Mouse (Mus musculus): ENCODE results near the gene Usp19.

- peak; percentile 84 for TF ChIP-seq POLR2A (IDR thresholded peaks at IDR 0.05; ENCODE audit: borderline replicate concordance, extremely low read depth, low read depth, low read length)
- TF ChIP-seq CTCF (IDR thresholded peaks at IDR 0.05; ENCODE audit: insufficient read depth, low read length): no peak
Observed at GRCm38 (mm10) chr9:108516380-108517251, 26.2 kb downstream of the Usp19 start, which contains the start of gene Qrich1.

Data from lung, adult 2 months (tissue).